Mouse (Mus musculus) megakaryocyte, embryonic 14.5 days (primary cell): ENCODE results near the gene Atg16l1. TPM values are rescaled to one million over a fixed set of nuclear protein-coding genes. Genes with fewer than 3 reads are reported as not detected.

Source experiments
- H3K27me3 ChIP-seq: replicated peaks from 2 replicates; pipeline ENCODE3; 2012; ENCODE audit warnings: inconsistent platforms
- H3K36me3 ChIP-seq: replicated peaks from 2 replicates; pipeline ENCODE3; 2012; ENCODE audit warnings: low read length, inconsistent platforms, mixed read lengths
- H3K4me1 ChIP-seq: 2 replicates; pipeline ENCODE4 v1.6.1; 2012; ENCODE audit warnings: inconsistent platforms
- H3K4me3 ChIP-seq: replicated peaks from 2 replicates; pipeline ENCODE3; 2012; ENCODE audit warnings: moderate library complexity, mild to moderate bottlenecking, inconsistent platforms
- H3K9me3 ChIP-seq: 2 replicates; pipeline ENCODE4 v1.6.1; 2012; ENCODE audit warnings: inconsistent platforms
- FLI1 ChIP-seq: IDR thresholded peaks from 2 replicates; pipeline ENCODE4 v1.6.1; 2012; ENCODE audit warnings: low read length, inconsistent platforms, mixed read lengths
- GATA1 ChIP-seq: IDR thresholded peaks from 3 replicates; pipeline ENCODE4 v1.6.1; 2012; ENCODE audit warnings: mixed read lengths, low read length, inconsistent platforms, borderline replicate concordance
- polyA plus RNA-seq: library from polyadenylated mRNA; stranded (reverse); fragments of >175 nt; gene quantifications from 2 replicates; pipeline ENCODE4 v1.2.3, GENCODE M21; 2012; ENCODE audit warnings: low replicate concordance; ENCODE audit not compliant: insufficient read depth

Atg16l1 gene
- polyA plus RNA-seq, 1 experiment: 5.5 TPM

- Histone ChIP-seq H3K9me3 (peaks cover 11% of the 10 kb centered on the region), H3K4me3 (no peak overlapping the region), H3K36me3 (peaks cover 22% of the 10 kb centered on the region), H3K27me3 (peaks cover 3% of the 10 kb centered on the region), H3K4me1 (peaks cover 27% of the 10 kb centered on the region)
- TF ChIP-seq FLI1: no peak
- no peak for TF ChIP-seq GATA1
Observed at GRCm38 (mm10) chr1:87729070-87729469, 26.6 kb upstream of the Atg16l1 start.

DNA sequence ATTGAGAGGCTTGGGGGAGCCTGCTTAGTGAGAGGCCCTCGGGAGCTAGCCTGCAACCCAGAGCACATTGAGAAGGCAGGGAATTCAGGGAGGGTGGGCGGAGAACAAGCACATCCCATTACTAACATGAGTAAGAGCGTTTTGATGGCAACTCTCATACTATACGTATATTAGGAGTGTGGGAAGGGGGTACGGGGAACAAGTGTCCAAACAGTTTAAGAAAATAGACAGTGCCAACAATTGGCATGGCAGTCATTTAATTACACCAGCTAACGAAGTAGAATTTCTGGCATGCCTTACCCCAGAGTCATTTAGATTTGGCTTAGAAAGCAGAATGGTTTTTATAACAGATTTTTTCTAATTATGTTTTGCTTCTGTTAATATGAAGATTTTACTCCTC is 25.8 kb upstream of the Atg16l1 start:
- Histone ChIP-seq H3K9me3 (peaks cover 9% of the 10 kb centered on the region), H3K4me3 (no peak overlapping the region), H3K36me3 (peaks cover 14% of the 10 kb centered on the region), H3K4me1 (peaks cover 27% of the 10 kb centered on the region), H3K27me3 (peaks cover 5% of the 10 kb centered on the region)
- TF ChIP-seq FLI1 (no peak), GATA1 (no peak)

GRCm38 (mm10) chr1:87730271-87730670 is 25.4 kb upstream of the Atg16l1 start:
- TF ChIP-seq GATA1 (no peak), FLI1 (no peak)
- peaks cover 5% of the 10 kb centered on the region for H3K27me3 ChIP-seq
- peaks cover 7% of the 10 kb centered on the region for H3K9me3 ChIP-seq
- H3K4me3 ChIP-seq: no peak overlapping the region
- peaks cover 10% of the 10 kb centered on the region for H3K36me3 ChIP-seq
- peaks cover 27% of the 10 kb centered on the region for H3K4me1 ChIP-seq

DNA sequence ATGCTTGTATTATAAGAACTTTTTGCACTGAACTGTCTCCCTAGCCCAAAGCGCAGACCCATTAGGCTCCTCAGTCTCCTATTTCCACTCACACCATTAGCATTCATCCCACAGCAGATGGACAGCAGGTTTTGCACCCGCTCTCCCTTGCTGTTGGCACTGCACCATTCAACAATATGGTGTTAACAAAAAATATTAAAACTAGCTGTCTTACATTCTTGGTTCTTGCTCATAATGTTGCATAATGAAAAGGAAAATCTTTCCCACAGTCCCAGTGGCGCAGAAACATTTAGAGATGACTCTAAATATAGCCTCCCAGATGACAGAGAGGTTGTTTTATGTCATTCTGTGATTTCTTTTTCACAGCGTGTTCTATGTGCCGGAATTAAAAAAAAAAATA is 22.5 kb upstream of the Atg16l1 start:
- peaks cover 2% of the 10 kb centered on the region for H3K36me3 ChIP-seq
- TF ChIP-seq GATA1: no peak
- TF ChIP-seq FLI1: no peak
- peaks cover 5% of the 10 kb centered on the region for H3K9me3 ChIP-seq

DNA sequence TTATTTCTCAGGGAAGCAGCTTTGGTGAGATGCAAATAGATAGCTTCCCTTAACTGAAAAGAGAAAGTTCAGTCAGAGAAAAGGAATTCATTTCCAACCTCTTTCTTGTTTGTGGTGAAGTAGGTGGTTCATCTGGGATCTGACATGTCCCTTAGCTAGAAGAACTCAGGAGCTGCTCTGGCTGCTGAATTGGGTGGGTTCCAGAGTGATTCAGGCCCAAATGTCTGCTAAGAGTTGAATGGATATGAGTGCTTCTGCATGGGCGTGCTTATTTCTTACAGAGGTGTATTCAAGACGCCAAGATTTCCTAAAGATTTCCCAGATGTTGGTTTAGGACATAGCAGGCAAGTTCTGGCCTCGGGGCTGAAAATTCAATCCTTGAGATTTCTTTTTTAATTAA is 21.5 kb upstream of the Atg16l1 start:
- Histone ChIP-seq H3K4me3 (no peak overlapping the region), H3K4me1 (peaks cover 7% of the 10 kb centered on the region; the same call in 1 of the 2 replicates), H3K9me3 (peaks cover 10% of the 10 kb centered on the region), H3K36me3 (peaks cover 2% of the 10 kb centered on the region), H3K27me3 (peaks cover 10% of the 10 kb centered on the region)
- TF ChIP-seq FLI1 (no peak), GATA1 (no peak)

More for the DNA sequence above, 22.5 kb upstream of the Atg16l1 start:
- no peak overlapping the region for H3K4me3 ChIP-seq
- peaks cover 10% of the 10 kb centered on the region for H3K27me3 ChIP-seq
- H3K4me1 ChIP-seq: peaks cover 9% of the 10 kb centered on the region; the same call in 1 of the 2 replicates

- Histone ChIP-seq H3K36me3 (peaks cover 2% of the 10 kb centered on the region), H3K27me3 (peaks cover 5% of the 10 kb centered on the region), H3K9me3 (peaks cover 10% of the 10 kb centered on the region), H3K4me3 (no peak overlapping the region), H3K4me1 (peaks cover 16% of the 10 kb centered on the region)
- no peak for TF ChIP-seq FLI1
- TF ChIP-seq GATA1: no peak
Observed at GRCm38 (mm10) chr1:87740584-87741290, 14.9 kb upstream of the Atg16l1 start.

- TF ChIP-seq FLI1 (no peak), GATA1 (no peak)
- peaks cover 27% of the 10 kb centered on the region for H3K4me1 ChIP-seq
Observed at GRCm38 (mm10) chr1:87749360-87749973, 6.2 kb upstream of the Atg16l1 start.

GRCm38 (mm10) chr1:87763821-87764220 is 8.2 kb downstream of the Atg16l1 start:
- H3K36me3 ChIP-seq: peaks cover 99% of the 10 kb centered on the region
- no peak for TF ChIP-seq FLI1
- no peak for TF ChIP-seq GATA1
- H3K4me3 ChIP-seq: no peak overlapping the region
- no peaks in the 10 kb centered on the region for H3K9me3 ChIP-seq
- no peaks in the 10 kb centered on the region for H3K27me3 ChIP-seq
- H3K4me1 ChIP-seq: peaks cover 72% of the 10 kb centered on the region

More at GRCm38 (mm10) chr1:87749360-87749973, 6.2 kb upstream of the Atg16l1 start:
- Histone ChIP-seq H3K9me3 (no peaks in the 10 kb centered on the region), H3K27me3 (no peaks in the 10 kb centered on the region), H3K4me3 (no peak overlapping the region), H3K36me3 (no peaks in the 10 kb centered on the region)

DNA sequence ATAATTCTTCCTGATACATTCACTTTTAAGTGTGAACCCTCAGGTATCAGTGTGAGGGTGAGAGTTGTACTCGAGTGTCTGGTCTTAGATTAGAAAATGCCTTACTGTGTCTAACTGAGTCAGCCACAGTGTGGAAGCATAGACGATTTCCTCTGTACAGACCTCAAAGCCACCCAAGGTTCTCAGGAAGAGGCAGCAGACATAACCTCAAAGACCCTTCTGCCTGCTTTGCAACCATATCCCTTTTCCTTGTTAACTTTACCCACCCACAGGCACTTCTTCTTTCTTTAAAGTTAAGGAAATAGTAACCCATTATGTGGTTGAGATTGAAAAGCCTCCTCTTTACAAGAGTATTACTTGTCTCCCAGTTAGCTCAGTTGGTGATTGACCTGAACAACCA is 10.1 kb downstream of the Atg16l1 start:
- H3K4me3 ChIP-seq: no peak overlapping the region
- H3K4me1 ChIP-seq: peaks cover 83% of the 10 kb centered on the region
- H3K9me3 ChIP-seq: no peaks in the 10 kb centered on the region
- TF ChIP-seq GATA1 (no peak), FLI1 (no peak)
- H3K36me3 ChIP-seq: peaks cover 95% of the 10 kb centered on the region
- no peaks in the 10 kb centered on the region for H3K27me3 ChIP-seq

- Histone ChIP-seq H3K4me1 (peaks cover 88% of the 10 kb centered on the region), H3K4me3 (no peak overlapping the region), H3K27me3 (no peaks in the 10 kb centered on the region), H3K36me3 (peaks cover 96% of the 10 kb centered on the region), H3K9me3 (no peaks in the 10 kb centered on the region)
- no peak for TF ChIP-seq GATA1
- no peak for TF ChIP-seq FLI1
Observed at GRCm38 (mm10) chr1:87766233-87766632, 10.6 kb downstream of the Atg16l1 start.
